Mouse (Mus musculus) heart, postnatal 0 days (tissue): ENCODE data around the gene Ppp2r2c.

Experiments
- CTCF ChIP-seq: IDR thresholded peaks from 2 replicates; pipeline ENCODE4 v1.5.1; 2016; ENCODE audit warnings: antibody characterized with exemption, control low read depth, low read depth
- EP300 ChIP-seq: IDR thresholded peaks from 2 replicates; pipeline ENCODE4 v1.6.1; 2016; ENCODE audit warnings: antibody characterized with exemption, low read depth

DNA sequence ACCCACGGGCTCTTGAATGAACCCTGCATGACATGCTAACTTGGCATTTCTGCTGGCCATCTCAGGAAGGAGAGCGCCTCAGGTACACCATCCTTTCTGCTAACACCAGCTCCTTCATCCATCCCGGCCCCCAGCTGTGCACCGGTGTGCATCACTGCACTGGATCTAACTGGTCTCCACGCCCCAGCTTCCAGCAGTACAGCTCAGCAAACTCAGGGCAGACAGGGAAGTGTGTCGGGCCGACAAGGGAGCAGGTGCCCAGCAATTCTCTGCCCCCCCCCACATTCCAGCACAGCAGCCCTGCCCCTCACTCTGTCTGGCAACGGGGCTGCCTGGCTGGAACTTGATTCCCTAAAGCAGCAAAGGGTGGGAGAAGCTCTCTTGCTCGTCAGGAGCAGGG is 109.5 kb downstream of the Ppp2r2c start:
- no peak for TF ChIP-seq CTCF
- TF ChIP-seq EP300, result no peak
